Mouse (Mus musculus): ENCODE results near the gene Prelid1. TPM values are rescaled to one million over a fixed set of nuclear protein-coding genes. Genes with fewer than 3 reads are reported as not detected.

The Prelid1 gene
- 100 to 1,000 TPM; 419 to 452 TPM for polyA plus RNA-seq (2017; shearing (Covaris generic))

DNA sequence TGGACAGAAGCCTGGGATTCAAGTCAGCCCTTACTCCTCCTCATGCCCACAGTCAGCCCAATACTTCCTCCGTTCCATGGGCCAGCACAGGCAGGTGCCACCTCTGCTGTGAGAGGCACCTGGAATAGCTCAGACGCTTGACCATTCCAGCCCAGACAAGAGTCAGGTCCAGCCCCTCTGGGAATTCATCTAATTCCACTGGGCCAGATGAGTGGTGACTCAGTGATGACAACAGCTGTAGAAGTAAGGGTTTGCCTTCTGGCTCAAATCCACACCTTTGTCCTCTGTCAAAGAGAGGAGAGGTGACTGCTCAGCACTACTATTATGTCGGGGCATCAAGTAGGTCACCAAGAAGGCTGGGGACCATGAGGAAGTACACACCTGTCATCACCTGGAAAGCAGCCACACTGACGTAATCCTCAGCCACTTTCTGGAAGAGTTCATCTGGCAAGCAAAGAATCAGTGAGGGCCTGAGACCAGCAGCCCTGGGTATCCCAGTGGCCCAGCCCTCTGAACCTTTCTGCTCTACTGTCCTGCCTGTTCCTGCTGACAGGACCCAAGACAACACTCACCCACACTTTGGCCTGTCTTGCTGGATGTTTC, at the start of gene Prelid1:
Prelid1 (plus strand) TSS at position 570 of the 603 bp plus-strand sequence.

DNA sequence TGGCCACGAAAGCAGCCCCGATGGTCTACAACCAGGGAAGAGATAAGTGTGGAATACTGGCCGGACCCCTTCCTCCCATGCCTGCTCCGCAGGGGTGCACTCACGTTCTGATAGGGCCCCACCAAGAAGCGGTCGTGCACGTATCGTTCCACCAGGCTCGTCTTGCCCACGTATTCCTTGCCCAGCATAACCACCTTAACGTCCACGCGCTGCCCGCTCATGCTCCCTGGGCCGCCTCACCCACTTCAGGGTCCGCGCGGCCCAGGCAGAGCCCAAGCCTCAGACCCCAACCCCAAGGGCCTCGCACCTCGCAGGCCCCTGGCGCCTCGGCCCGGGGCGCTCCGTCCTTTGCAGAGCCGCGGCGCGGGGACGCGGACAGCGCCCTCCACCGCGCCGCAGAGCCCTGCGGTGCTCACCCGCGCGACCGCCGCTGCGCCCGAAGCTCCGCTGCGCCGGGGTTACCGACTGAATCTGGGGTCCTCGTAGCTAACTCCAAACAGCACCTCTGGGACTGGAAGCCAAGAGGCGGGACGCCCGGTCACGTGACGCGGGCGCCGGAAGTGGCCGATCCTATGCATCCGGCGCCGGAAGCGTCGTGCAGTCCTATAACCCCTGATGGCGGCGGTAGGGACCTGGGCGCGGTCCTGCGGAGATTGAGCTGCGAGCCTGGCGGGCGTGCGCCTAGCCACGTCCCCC, 1.3 kb downstream of the Prelid1 start, which contains the start of gene Rab24:
Rab24 (minus strand) TSS at position 513 of the 696 bp plus-strand sequence.

DNA sequence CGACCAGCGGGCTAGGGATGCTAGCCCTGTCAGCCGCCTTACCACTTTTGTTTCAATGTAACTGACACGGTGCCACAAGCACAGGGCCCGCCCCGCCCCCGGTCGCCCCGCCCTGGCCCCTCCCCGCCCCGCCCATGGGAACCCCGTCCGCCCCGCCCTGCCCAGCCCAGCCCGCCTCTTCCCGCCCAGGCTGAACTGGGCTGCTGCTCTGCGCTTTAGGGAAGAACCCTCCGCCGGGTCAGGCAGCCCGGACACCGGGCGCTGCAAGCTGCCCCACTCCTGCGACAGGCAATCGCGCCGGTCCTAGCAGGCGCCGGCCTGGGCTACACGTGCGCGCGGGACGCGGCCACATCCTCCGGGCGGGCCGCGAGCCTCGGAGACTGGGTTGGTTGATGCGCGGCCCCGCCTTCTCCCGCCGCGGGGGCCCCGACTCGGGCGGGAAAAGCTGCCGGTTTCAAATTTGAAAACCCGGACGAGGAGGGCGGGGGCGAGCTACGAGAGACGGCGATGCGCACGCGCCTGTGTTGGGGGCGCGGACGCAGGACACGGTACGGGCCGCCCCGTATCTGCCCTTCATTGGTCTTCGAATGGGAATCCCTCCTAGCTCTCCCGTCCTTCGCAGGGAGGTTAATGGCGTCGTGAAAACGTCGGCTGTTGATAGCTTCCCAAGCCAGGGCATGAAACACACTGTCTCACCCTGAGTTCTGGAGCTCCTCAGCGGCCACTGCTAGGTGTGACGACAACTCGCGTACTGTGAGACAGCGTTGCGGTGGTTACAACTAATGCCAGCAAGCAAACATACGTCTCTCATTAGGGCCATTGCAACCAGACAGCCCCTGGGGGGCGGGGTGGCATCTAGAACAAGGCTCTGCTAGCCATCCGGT, 9.6 kb downstream of the Prelid1 start, which contains the start of gene Mxd3:
Mxd3 (minus strand) TSS at position 141 of the 884 bp plus-strand sequence.

DNA sequence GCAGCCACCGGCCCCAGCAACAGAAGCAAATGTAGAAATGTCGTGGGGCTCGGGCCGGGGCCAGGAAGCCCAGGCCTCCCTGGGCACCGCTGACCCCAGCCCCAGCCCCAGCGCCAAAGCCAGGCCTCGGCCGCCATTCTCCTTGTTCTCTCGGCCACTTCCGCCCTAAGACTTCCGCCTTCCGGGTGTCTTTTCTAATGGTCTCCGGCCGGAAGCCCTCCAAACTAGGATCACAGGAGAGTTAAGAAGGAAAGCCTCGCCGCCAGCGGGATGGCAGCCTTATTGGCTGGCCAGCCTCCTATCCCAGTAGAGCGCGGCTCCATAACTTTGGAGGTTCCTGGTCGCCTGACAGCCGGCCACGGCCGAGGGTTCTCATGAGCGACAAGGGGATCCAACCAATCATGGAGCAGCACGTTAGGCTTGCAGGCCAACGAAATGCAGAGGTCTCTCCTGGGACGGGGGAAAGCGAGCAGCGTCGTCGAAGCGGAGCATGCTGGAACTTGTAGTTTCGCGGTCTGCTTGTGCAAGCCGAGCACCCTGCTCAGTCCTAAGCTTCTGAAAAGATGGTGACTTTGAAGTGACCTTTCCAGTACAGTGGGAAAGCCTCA, 42.3 kb downstream of the Prelid1 start, which contains the start of gene Lman2:
Lman2 (minus strand) TSS at position 331 of the 608 bp plus-strand sequence.

DNA sequence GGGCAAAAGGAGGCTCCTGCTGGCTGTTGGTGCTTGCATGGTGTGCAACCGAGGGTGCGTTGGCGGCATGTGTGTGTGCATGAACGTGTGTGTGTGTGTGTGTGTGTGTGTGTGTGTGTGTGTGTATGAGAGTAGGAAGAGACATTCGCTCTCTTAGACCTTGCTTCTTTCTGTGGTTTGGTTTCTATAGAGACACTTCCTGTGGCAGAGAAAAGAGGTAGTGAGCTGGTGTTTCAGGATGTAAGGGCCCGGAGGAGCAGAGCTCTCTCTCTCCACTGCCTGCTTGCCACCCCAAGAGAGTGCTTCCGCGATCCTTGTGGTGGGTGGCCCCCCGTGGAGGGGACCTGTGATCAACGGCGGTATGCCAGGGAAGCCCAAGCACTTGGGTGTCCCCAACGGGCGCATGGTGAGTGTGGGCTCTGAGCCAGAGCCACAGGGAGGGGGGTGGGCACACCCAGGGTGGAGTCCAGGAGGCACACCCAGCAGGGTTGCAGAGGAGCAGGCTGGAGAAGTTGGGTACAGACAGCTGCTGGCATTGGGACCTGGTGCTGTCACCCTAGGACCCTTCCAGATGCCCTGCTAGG, 49.3 kb downstream of the Prelid1 start, which contains the start of gene Rgs14:
Rgs14 (plus strand) TSS at position 202 of the 584 bp plus-strand sequence.

Other genes starting within 250 kb of the Prelid1 start
- 10 to 100 TPM; 55.3 to 68.8 TPM for gene Uimc1, start 220.2 kb upstream of the Prelid1 start, polyA plus RNA-seq (2017; shearing (Covaris generic))
- gene Zfp346, start 215.2 kb upstream of the Prelid1 start, polyA plus RNA-seq (2017; shearing (Covaris generic)) = 10 to 100 TPM; 24.1 to 25.4 TPM
- not detected for gene Gm17617, start 187.0 kb upstream of the Prelid1 start, polyA plus RNA-seq (2017; shearing (Covaris generic))
- gene Fgfr4, start 167.9 kb upstream of the Prelid1 start, polyA plus RNA-seq (2017; shearing (Covaris generic)) = not detected
- gene Nsd1, start 110.7 kb upstream of the Prelid1 start, polyA plus RNA-seq (2017; shearing (Covaris generic)) = 10 to 100 TPM; 74.9 to 80.4 TPM
- 100 to 1,000 TPM; 121 to 134 TPM for gene Rab24, start 1.4 kb downstream of the Prelid1 start, polyA plus RNA-seq (2017; shearing (Covaris generic))
- gene Mxd3, start 9.3 kb downstream of the Prelid1 start, polyA plus RNA-seq (2017; shearing (Covaris generic)) = 10 to 100 TPM in 1 of 2 experiments, 1 to 10 TPM in 1; 6.7 to 11.3 TPM
- 100 to 1,000 TPM; 118 to 171 TPM for gene Lman2, start 42.3 kb downstream of the Prelid1 start, polyA plus RNA-seq (2017; shearing (Covaris generic))
- gene Rgs14, start 49.2 kb downstream of the Prelid1 start, polyA plus RNA-seq (2017; shearing (Covaris generic)) = 100 to 1,000 TPM in 1 of 2 experiments, 10 to 100 TPM in 1; 85.2 to 155 TPM
- under 1 TPM in 1 of 2 experiments, not detected in 1; 0.21 TPM for gene Slc34a1, start 77.7 kb downstream of the Prelid1 start, polyA plus RNA-seq (2017; shearing (Covaris generic))
- not detected for gene Pfn3, start 94.7 kb downstream of the Prelid1 start, polyA plus RNA-seq (2017; shearing (Covaris generic))
- not detected for gene F12, start 106.3 kb downstream of the Prelid1 start, polyA plus RNA-seq (2017; shearing (Covaris generic))
- gene Grk6, start 124.6 kb downstream of the Prelid1 start, polyA plus RNA-seq (2017; shearing (Covaris generic)) = 100 to 1,000 TPM; 307 to 363 TPM
- gene Prr7, start 143.8 kb downstream of the Prelid1 start, polyA plus RNA-seq (2017; shearing (Covaris generic)) = 10 to 100 TPM in 1 of 2 experiments, 1 to 10 TPM in 1; 5.3 to 12.3 TPM
- under 1 TPM; 0.07 to 0.42 TPM for gene Dbn1, start 167.6 kb downstream of the Prelid1 start, polyA plus RNA-seq (2017; shearing (Covaris generic))
- gene Pdlim7, start 193.2 kb downstream of the Prelid1 start, polyA plus RNA-seq (2017; shearing (Covaris generic)) = 10 to 100 TPM; 10.3 to 12.4 TPM
- gene Dok3, start 208.8 kb downstream of the Prelid1 start, polyA plus RNA-seq (2017; shearing (Covaris generic)) = 1 to 10 TPM; 1.0 to 2.0 TPM
- 10 to 100 TPM; 65.1 to 77.7 TPM for gene Ddx41, start 216.2 kb downstream of the Prelid1 start, polyA plus RNA-seq (2017; shearing (Covaris generic))